Mouse (Mus musculus) forebrain, embryonic 16.5 days (tissue): ENCODE measurements around the gene Rlf. TPM values are rescaled to one million over a fixed set of nuclear protein-coding genes. Genes with fewer than 3 reads are reported as not detected.
A peak's percentile ranks its signal among the peaks of the same experiment; 100 is the strongest.

Source experiments
- ATAC-seq: fragments of 200-750 bp; cut with Nextera tagmentation; 2 replicates; pipeline ENCODE4 v1.8.0; 2017; ENCODE audit warnings: mild to moderate bottlenecking, moderate library complexity
- H3K27ac ChIP-seq: fragments of 300-500 bp; sonication (generic); 2 replicates; pipeline ENCODE4 v1.5.1; 2014; ENCODE audit warnings: low read length, control low read depth
- H3K27me3 ChIP-seq: fragments of 300-500 bp; sonication (generic); replicated peaks from 2 replicates; pipeline ENCODE4 v1.6.1; 2014; ENCODE audit warnings: low read length; ENCODE audit not compliant: control insufficient read depth, insufficient read depth
- H3K36me3 ChIP-seq: fragments of 300-500 bp; sonication (generic); 2 replicates; pipeline ENCODE4 v1.6.1; 2014; ENCODE audit not compliant: control insufficient read depth, insufficient read depth
- H3K4me1 ChIP-seq: fragments of 300-500 bp; sonication (generic); replicated peaks from 2 replicates; pipeline ENCODE4 v1.6.1; 2014; ENCODE audit warnings: low read length; ENCODE audit not compliant: control insufficient read depth, insufficient read depth
- H3K4me2 ChIP-seq: fragments of 300-500 bp; sonication (generic); 2 replicates; pipeline ENCODE4 v1.6.1; 2014; ENCODE audit warnings: mild to moderate bottlenecking, low read length, control low read depth
- H3K4me3 ChIP-seq: fragments of 300-500 bp; sonication (generic); replicated peaks from 2 replicates; pipeline ENCODE4 v1.5.1; 2014; ENCODE audit warnings: mild to moderate bottlenecking, low read length, control low read depth
- H3K9ac ChIP-seq: fragments of 300-500 bp; sonication (generic); replicated peaks from 2 replicates; pipeline ENCODE4 v1.6.1; 2014; ENCODE audit warnings: low read depth, low read length, control low read depth
- H3K9me3 ChIP-seq: fragments of 300-500 bp; sonication (generic); 2 replicates; pipeline ENCODE4 v1.6.1; 2016; ENCODE audit warnings: low read length; ENCODE audit not compliant: control insufficient read depth
- WGBS: fragments of 180-500 bp; shearing (Covaris S2); extraction: QIAGEN DNeasy Blood & Tissue Kit; methylation state at CpG from one replicate; pipeline ENCODE4 v1.1.7; 2014; 5-methylcytosine and 5-hydroxymethylcytosine counted together
- polyA plus RNA-seq: library from polyadenylated mRNA; unstranded; fragments of >200 nt; fragmentation: Nextera tagmentation; extraction: Ambion mirVana; gene quantifications from 2 replicates; pipeline ENCODE4 v1.2.1, GENCODE M21; 2015

The Rlf gene
- 34.5 and 34.9 TPM in 2 replicates for polyA plus RNA-seq

- Histone ChIP-seq H3K36me3 (no peaks in the 10 kb centered on the region), H3K4me2 (peak within 1 kb of the TSS; percentile 92), H3K9ac (peak within 1 kb of the TSS; percentile 89), H3K4me1 (peaks cover 20% of the 10 kb centered on the region), H3K27me3 (peaks cover 7% of the 10 kb centered on the region; the same call in 1 of the 2 replicates), H3K4me3 (peak within 1 kb of the TSS; percentile 96), H3K9me3 (no peaks in the 10 kb centered on the region), H3K27ac (peak within 1 kb of the TSS; percentile 89)
- ATAC-seq: peak; percentile 97
- WGBS: under 1% methylated on average over 35 of the region's 48 CpGs
Observed at GRCm38 (mm10) chr4:121214793-121215304, at the start of gene Rlf. Gene Rlf, minus strand, starts transcription at chr4:121215084.

GRCm38 (mm10) chr4:121241612-121242000 is 26.7 kb upstream of the Rlf start:
- no peaks in the 10 kb centered on the region for H3K27me3 ChIP-seq
- H3K36me3 ChIP-seq: no peaks in the 10 kb centered on the region
- peak; percentile 4; the same call in 1 of the 2 replicates for ATAC-seq
- no peak overlapping the region for H3K4me2 ChIP-seq
- no peaks in the 10 kb centered on the region for H3K9me3 ChIP-seq
- H3K9ac ChIP-seq: no peak overlapping the region
- H3K27ac ChIP-seq: no peak overlapping the region
- WGBS: 84% methylated on average over 1 of the region's 1 CpGs
- H3K4me3 ChIP-seq: no peak overlapping the region
- H3K4me1 ChIP-seq: no peaks in the 10 kb centered on the region

- 41% methylated on average over 14 of the region's 14 CpGs for WGBS
- no peak overlapping the region for H3K27ac ChIP-seq
- H3K9me3 ChIP-seq: no peaks in the 10 kb centered on the region
- peak; percentile 62 for ATAC-seq
- no peak overlapping the region for H3K4me3 ChIP-seq
- no peak overlapping the region for H3K4me2 ChIP-seq
- H3K36me3 ChIP-seq: no peaks in the 10 kb centered on the region
- no peak overlapping the region for H3K9ac ChIP-seq
- no peaks in the 10 kb centered on the region for H3K4me1 ChIP-seq
- 0 out of 2 replicates have a peak, but pooled peaks cover 3% of the 10 kb centered on the region for H3K27me3 ChIP-seq
Observed at GRCm38 (mm10) chr4:121240637-121241611, 26.0 kb upstream of the Rlf start.

GRCm38 (mm10) chr4:121239878-121240277 is 25.0 kb upstream of the Rlf start:
- WGBS: 21% methylated on average over 4 of the region's 4 CpGs
- H3K27ac ChIP-seq: no peak overlapping the region
- no peaks in the 10 kb centered on the region for H3K36me3 ChIP-seq
- H3K9me3 ChIP-seq: no peaks in the 10 kb centered on the region
- no peak overlapping the region for H3K9ac ChIP-seq
- H3K4me2 ChIP-seq: no peak overlapping the region
- peak; percentile 49 for ATAC-seq
- H3K4me3 ChIP-seq: no peak overlapping the region
- H3K27me3 ChIP-seq: 0 out of 2 replicates have a peak, but pooled peaks cover 3% of the 10 kb centered on the region
- H3K4me1 ChIP-seq: no peaks in the 10 kb centered on the region

- H3K4me1 ChIP-seq: peaks cover 12% of the 10 kb centered on the region
- H3K9ac ChIP-seq: no peak overlapping the region
- 0 out of 2 replicates have a peak, but pooled peaks cover 3% of the 10 kb centered on the region for H3K27me3 ChIP-seq
- no peaks in the 10 kb centered on the region for H3K9me3 ChIP-seq
- no peaks in the 10 kb centered on the region for H3K36me3 ChIP-seq
- peak; percentile 60 for ATAC-seq
- H3K4me3 ChIP-seq: no peak overlapping the region
- no peak overlapping the region for H3K27ac ChIP-seq
- peak overlapping the region; percentile 50; the same call in 1 of the 2 replicates for H3K4me2 ChIP-seq
- 5% methylated on average over 5 of the region's 5 CpGs for WGBS
Observed at GRCm38 (mm10) chr4:121231772-121232414, 17.0 kb upstream of the Rlf start.

GRCm38 (mm10) chr4:121230943-121231614 is 16.2 kb upstream of the Rlf start:
- peak overlapping the region; percentile 50 for H3K4me2 ChIP-seq
- H3K9ac ChIP-seq: peak overlapping the region; percentile 6
- 3% methylated on average over 16 of the region's 16 CpGs for WGBS
- no peak overlapping the region for H3K27ac ChIP-seq
- ATAC-seq: peak; percentile 69
- peaks cover 12% of the 10 kb centered on the region for H3K4me1 ChIP-seq
- H3K27me3 ChIP-seq: 0 out of 2 replicates have a peak, but pooled peaks cover 2% of the 10 kb centered on the region
- no peaks in the 10 kb centered on the region for H3K9me3 ChIP-seq
- peak overlapping the region; percentile 32 for H3K4me3 ChIP-seq
- no peaks in the 10 kb centered on the region for H3K36me3 ChIP-seq

- no peak for ATAC-seq
- 38% methylated on average over 1 of the region's 1 CpGs for WGBS
- no peaks in the 10 kb centered on the region for H3K27me3 ChIP-seq
- no peaks in the 10 kb centered on the region for H3K9me3 ChIP-seq
- H3K4me2 ChIP-seq: no peak overlapping the region
- no peak overlapping the region for H3K9ac ChIP-seq
- no peak overlapping the region for H3K4me3 ChIP-seq
- H3K4me1 ChIP-seq: peaks cover 12% of the 10 kb centered on the region
- no peak overlapping the region for H3K27ac ChIP-seq
- no peaks in the 10 kb centered on the region for H3K36me3 ChIP-seq
Observed at GRCm38 (mm10) chr4:121227072-121227471, 12.2 kb upstream of the Rlf start.

GRCm38 (mm10) chr4:121225177-121225576 is 10.3 kb upstream of the Rlf start:
- Histone ChIP-seq H3K4me2 (no peak overlapping the region), H3K27ac (no peak overlapping the region), H3K4me3 (no peak overlapping the region), H3K4me1 (no peaks in the 10 kb centered on the region), H3K36me3 (no peaks in the 10 kb centered on the region), H3K9me3 (no peaks in the 10 kb centered on the region), H3K9ac (no peak overlapping the region), H3K27me3 (no peaks in the 10 kb centered on the region; the same call in 1 of the 2 replicates)
- ATAC-seq: no peak
- 85% methylated on average over 4 of the region's 4 CpGs for WGBS
